ENCODE assay signal across 30 mouse cellular contexts in genomic region chr10:7818676-7819075, GRCm38 (mm10). TPM values are rescaled to one million over a fixed set of nuclear protein-coding genes. Genes with fewer than 3 reads are reported as not detected.
DNase-seq lines count a peak whose midpoint lies in the region; ATAC-seq lines count a peak whose summit lies in the region.
"Had no signal": no experiment of that assay in that cellular context is flagged by ENCODE, and none has a peak within 500 bp of the region (broad histone marks: within the 10 kb centered on the region; RNA-seq: fewer than 3 reads in every experiment).

No protein-coding gene starts in this region.

- peak; percentile 51 for DNase-seq in heart, adult 11 months
- DNase-seq in heart, embryonic 10.5 days (ENCODE audit: low spot score), result no peak
- peak; percentile 65 for DNase-seq in induced T-regulatory cell, adult 2 months (ENCODE audit: low read depth)
- no peak for DNase-seq in kidney, postnatal 25 days
- DNase-seq: adrenal gland, adult 2 months; adrenal gland, postnatal 14 days; B cell, adult 2 months; cerebellum, adult 11-12 months; cerebellum, adult 8-10 months; cerebellum, postnatal 10 days; cerebellum, postnatal 36 days; embryo, embryonic 11 days; gastrocnemius, postnatal 10 days; heart, adult 18-20 months; heart, postnatal 14 days; heart, postnatal 4 days; kidney, adult 18-20 months had no signal

- H3K4me1 ChIP-seq in heart, embryonic 10.5 days, result no peaks in the 10 kb centered on the region
- H3K4me1 ChIP-seq in intestine, embryonic 16.5 days (ENCODE audit: control insufficient read depth, insufficient read depth, low read length), result no peaks in the 10 kb centered on the region
- H3K4me1 ChIP-seq: embryonic facial prominence, embryonic 10.5 days; embryonic facial prominence, embryonic 13.5 days; forebrain, embryonic 12.5 days; forebrain, embryonic 15.5 days; intestine, embryonic 15.5 days had no signal

- WGBS in heart, embryonic 10.5 days, result 93% methylated on average over 4 of the region's 4 CpGs
- WGBS in intestine, embryonic 16.5 days, result 92% methylated on average over 4 of the region's 4 CpGs

- no peaks in the 10 kb centered on the region for H3K27me3 ChIP-seq in heart, embryonic 10.5 days (ENCODE audit: insufficient read depth, poor library complexity, severe bottlenecking)
- no peaks in the 10 kb centered on the region for H3K27me3 ChIP-seq in intestine, embryonic 16.5 days (replicated peaks; ENCODE audit: control insufficient read depth, insufficient read depth, low read length)
- H3K27me3 ChIP-seq: embryonic facial prominence, embryonic 13.5 days; forebrain, embryonic 12.5 days; forebrain, embryonic 15.5 days; heart, embryonic 13.5 days; intestine, embryonic 15.5 days; Patski had no signal

- peak; percentile 44 for ATAC-seq in CD4-positive, CD25-positive, alpha-beta regulatory T cell, adult 4 months
- ATAC-seq in intestine, embryonic 16.5 days, result no peak
- ATAC-seq: forebrain, embryonic 15.5 days; hindbrain, postnatal 0 days; intestine, embryonic 15.5 days; Patski had no signal

- H3K36me3 ChIP-seq in heart, embryonic 10.5 days, result peaks cover 71% of the 10 kb centered on the region
- peaks cover 10% of the 10 kb centered on the region; the same call in 1 of the 2 replicates for H3K36me3 ChIP-seq in intestine, embryonic 16.5 days (ENCODE audit: control insufficient read depth, insufficient read depth, low read length)

- no peak overlapping the region for H3K9ac ChIP-seq in intestine, embryonic 16.5 days (ENCODE audit: low read depth, low read length)
- H3K9ac ChIP-seq: embryonic facial prominence, embryonic 13.5 days; forebrain, embryonic 12.5 days; forebrain, embryonic 15.5 days; heart, embryonic 13.5 days; hindbrain, embryonic 14.5 days; intestine, embryonic 15.5 days had no signal

- H3K9me3 ChIP-seq in heart, embryonic 10.5 days, result no peaks in the 10 kb centered on the region
- H3K9me3 ChIP-seq in intestine, embryonic 16.5 days (ENCODE audit: control insufficient read depth, low read length), result no peaks in the 10 kb centered on the region
- H3K9me3 ChIP-seq: embryonic facial prominence, embryonic 10.5 days; embryonic facial prominence, embryonic 13.5 days; forebrain, embryonic 12.5 days; forebrain, embryonic 15.5 days; G1E; heart, embryonic 13.5 days; intestine, embryonic 15.5 days had no signal

- no peak overlapping the region for H3K4me2 ChIP-seq in intestine, embryonic 16.5 days (ENCODE audit: low read depth, low read length)
- H3K4me2 ChIP-seq: embryonic facial prominence, embryonic 13.5 days; forebrain, embryonic 12.5 days; forebrain, embryonic 15.5 days; heart, embryonic 13.5 days; hindbrain, embryonic 14.5 days; intestine, embryonic 15.5 days had no signal

- no peak overlapping the region for H3K4me3 ChIP-seq in heart, embryonic 10.5 days
- no peak overlapping the region for H3K4me3 ChIP-seq in intestine, embryonic 16.5 days (ENCODE audit: low read length)
- H3K4me3 ChIP-seq: embryonic facial prominence, embryonic 10.5 days; embryonic facial prominence, embryonic 13.5 days; erythroblast, embryonic 14.5 days; forebrain, embryonic 12.5 days; forebrain, embryonic 15.5 days; heart, embryonic 13.5 days; intestine, embryonic 15.5 days had no signal

- no peak overlapping the region for H3K27ac ChIP-seq in heart, embryonic 10.5 days
- no peak overlapping the region for H3K27ac ChIP-seq in intestine, embryonic 16.5 days (ENCODE audit: low read length)
- H3K27ac ChIP-seq: embryonic facial prominence, embryonic 10.5 days; embryonic facial prominence, embryonic 13.5 days; forebrain, embryonic 12.5 days; forebrain, embryonic 15.5 days; heart, embryonic 13.5 days; hindbrain, embryonic 14.5 days; hindbrain, postnatal 0 days; intestine, embryonic 15.5 days had no signal

RNA-seq across cellular contexts. Expression of gene Zc3h12d, which starts 13.6 kb away (rescaled TPM):
- polyA plus RNA-seq in heart, embryonic 10.5 days (2016; fragmentation: Nextera tagmentation; extraction: Ambion mirVana), result 0.11 and 0.12 TPM in 2 replicates
- polyA plus RNA-seq in CD4-positive, CD25-positive, alpha-beta regulatory T cell, adult 4 months (2017; shearing (Covaris generic)), result 10 to 100 TPM; 51.7 to 87.3 TPM
- 0.67 and 0.78 TPM in 2 replicates for polyA plus RNA-seq in intestine, embryonic 16.5 days (2015; fragmentation: Nextera tagmentation; extraction: Ambion mirVana)
- polyA plus RNA-seq: erythroblast, embryonic 14.5 days; forebrain, embryonic 12.5 days; G1E; Patski had no signal

RNA-seq across cellular contexts. Expression of gene Ppil4, which starts 26.0 kb away (rescaled TPM):
- 31.2 and 38.8 TPM in 2 replicates for polyA plus RNA-seq in heart, embryonic 10.5 days (2016; fragmentation: Nextera tagmentation; extraction: Ambion mirVana)
- polyA plus RNA-seq in CD4-positive, CD25-positive, alpha-beta regulatory T cell, adult 4 months (2017; shearing (Covaris generic)), result 10 to 100 TPM; 76.4 to 77.5 TPM
- polyA plus RNA-seq in intestine, embryonic 16.5 days (2015; fragmentation: Nextera tagmentation; extraction: Ambion mirVana), result 24.9 and 28.1 TPM in 2 replicates

RNA-seq across cellular contexts. Expression of gene Ginm1, which starts 26.1 kb away (rescaled TPM):
- 72.4 and 74.5 TPM in 2 replicates for polyA plus RNA-seq in heart, embryonic 10.5 days (2016; fragmentation: Nextera tagmentation; extraction: Ambion mirVana)
- 10 to 100 TPM; 71.5 to 79.6 TPM for polyA plus RNA-seq in CD4-positive, CD25-positive, alpha-beta regulatory T cell, adult 4 months (2017; shearing (Covaris generic))
- polyA plus RNA-seq in intestine, embryonic 16.5 days (2015; fragmentation: Nextera tagmentation; extraction: Ambion mirVana), result 70.3 and 71.2 TPM in 2 replicates

Comparison
In these comparisons a context has a peak if more than half of its experiments do, and no peak if none do; other contexts are left out.
1. DNase-seq: peak in heart, adult 11 months (single experiment) and induced T-regulatory cell, adult 2 months (single experiment); none in heart, embryonic 10.5 days (single experiment) and kidney, postnatal 25 days (0 of 2).
2. RNA of gene Zc3h12d, which starts 13.6 kb away (polyA plus RNA-seq): 51.7 to 87.3 TPM in CD4-positive, CD25-positive, alpha-beta regulatory T cell, adult 4 months; 0.67 to 0.78 TPM in intestine, embryonic 16.5 days and 0.11 to 0.12 TPM in heart, embryonic 10.5 days; every median in the first group is over 10 times any median in the second.